Mouse (Mus musculus): ENCODE measurements at regions not wholly inside any gene's neighbourhood (a gene's known extent, or its start where the extent isn't known, plus 50 kb on each side); places are given as distances from the start of the nearest gene placed in this dataset.

GRCm38 (mm10) chr12:28380203-28380602, 172.0 kb downstream of the Dcdc2c start:
- no peak for DNase-seq

DNA sequence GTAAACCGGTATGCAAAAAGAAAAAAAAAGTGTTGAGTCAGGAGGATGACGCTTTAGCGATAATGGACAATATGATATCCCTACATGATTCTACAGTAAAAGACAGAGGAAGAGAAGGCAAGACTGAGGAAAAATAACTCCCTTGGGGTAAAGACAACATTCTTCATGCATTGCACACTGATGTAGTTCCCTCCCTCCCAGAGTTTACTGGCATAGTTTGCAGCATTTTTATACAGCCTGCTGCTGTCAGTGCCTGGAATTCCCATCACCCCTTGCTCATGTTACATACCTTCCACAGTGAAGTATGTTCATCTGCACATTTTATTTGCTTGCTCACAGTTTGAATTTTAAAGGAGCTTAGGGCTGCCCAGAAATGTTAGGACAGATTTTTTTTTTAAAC, 174.2 kb downstream of the Dcdc2c start:
- no peak for DNase-seq

DNA sequence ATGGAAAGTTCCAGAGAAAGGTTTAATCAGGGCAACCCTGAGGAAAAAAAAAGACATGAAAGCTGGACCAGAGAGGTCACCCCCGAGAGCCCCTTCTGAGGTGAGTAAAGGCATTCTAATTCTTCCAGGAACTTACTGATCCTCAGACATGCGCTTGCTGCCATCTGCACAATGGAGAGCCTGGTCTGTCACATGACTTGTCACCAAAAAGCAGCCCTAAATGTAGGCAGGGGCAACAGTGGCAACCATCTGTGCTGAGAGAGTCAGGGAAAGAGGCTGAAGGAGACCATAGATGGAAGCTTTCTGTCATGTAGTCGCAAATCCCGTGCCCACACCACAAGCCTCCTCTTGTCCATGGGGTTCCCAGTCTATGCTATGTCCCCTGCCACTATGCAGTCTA, 174.8 kb downstream of the Dcdc2c start:
- no peak for DNase-seq

DNA sequence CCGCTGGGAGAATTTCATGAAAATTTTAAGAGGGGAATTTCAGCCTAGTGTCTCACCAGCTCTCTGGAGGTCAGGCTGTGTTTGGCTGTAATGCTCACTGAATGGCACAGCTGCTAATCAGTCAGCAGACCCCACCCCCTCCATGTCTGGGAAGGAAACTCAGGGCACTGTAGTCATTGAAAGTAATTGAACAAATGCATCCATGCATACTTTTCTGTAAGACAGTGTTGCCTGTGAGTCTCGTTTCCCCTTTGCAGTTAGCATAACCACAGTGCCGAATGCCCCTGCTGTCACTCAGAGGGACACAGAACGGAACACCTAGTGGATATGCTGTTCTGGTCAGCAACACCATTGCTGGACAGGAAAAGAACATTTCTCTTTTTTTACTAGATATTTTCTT, 175.4 kb downstream of the Dcdc2c start:
- no peak for DNase-seq

DNA sequence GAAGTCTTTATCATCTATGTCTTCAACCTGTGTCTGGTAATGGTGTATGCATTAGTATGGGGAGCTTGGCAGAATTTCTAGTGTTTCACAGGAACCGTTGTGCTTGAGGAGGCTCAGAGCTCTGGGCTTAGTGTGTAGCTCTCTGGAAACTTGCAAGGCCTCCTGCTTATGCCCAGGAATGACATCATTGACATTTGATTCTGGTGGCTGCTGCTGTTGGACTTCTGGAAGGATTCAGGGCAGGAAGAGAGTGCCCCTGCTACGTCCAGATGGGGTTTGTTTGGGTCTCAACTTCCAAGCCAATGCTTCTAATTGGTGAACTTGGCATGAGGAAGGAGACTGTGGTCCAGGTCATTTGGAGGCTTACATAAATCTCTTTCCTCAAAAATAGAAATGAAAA, 186.9 kb downstream of the Dcdc2c start:
- no peak for DNase-seq

GRCm38 (mm10) chr12:28358737-28359333, 193.4 kb downstream of the Dcdc2c start:
- no peak for DNase-seq

GRCm38 (mm10) chr12:28357764-28358163, 194.4 kb downstream of the Dcdc2c start:
- DNase-seq: no peak

DNA sequence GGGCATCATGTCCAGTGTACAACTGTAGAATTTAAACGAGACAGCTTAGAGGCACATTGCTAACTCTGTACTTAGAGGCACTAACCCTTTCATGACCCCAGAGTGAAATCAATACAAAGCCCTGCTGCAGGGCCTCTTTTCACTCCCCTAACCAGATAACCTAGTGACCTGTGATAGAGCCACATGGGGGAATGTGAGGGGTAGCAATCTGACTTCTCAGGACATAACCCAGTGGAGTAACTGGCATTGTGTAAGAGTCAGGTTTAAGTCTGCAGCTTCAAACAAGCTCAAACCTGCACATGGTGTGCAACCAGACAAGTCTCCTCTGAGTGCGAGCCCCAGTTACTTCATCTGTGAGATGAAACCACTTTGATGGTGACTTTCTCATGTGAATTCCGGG, 199.1 kb downstream of the Dcdc2c start:
- no peak for DNase-seq

GRCm38 (mm10) chr12:28352571-28352970, 199.6 kb downstream of the Dcdc2c start:
- no peak for DNase-seq

GRCm38 (mm10) chr12:28342735-28343134, 209.5 kb downstream of the Dcdc2c start:
- DNase-seq: no peak

GRCm38 (mm10) chr12:28332591-28332990, 219.6 kb downstream of the Dcdc2c start:
- DNase-seq: no peak

- DNase-seq: no peak
Observed at GRCm38 (mm10) chr12:28331843-28332242, 220.4 kb downstream of the Dcdc2c start.

GRCm38 (mm10) chr12:28323659-28324058, 228.5 kb downstream of the Dcdc2c start:
- no peak for DNase-seq

DNA sequence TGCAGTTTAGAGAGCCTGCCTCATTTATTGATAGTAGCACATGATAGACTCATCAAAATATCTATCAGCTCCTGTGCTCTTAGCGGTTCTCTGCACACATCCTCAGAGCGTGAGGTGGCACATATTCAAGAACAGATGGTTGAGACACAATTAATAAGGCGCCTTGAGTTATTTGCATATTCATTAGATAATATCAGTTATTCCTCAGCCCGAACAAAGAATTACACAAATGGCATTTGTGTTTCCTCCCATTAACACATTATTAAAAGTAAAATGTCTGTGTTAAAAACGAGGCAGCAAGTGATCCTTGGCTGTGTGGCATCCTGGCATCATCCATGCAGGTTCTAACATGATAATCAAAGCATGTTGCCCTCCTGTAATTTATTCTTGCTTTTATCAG, 243.0 kb downstream of the Dcdc2c start:
- no peak for DNase-seq

DNA sequence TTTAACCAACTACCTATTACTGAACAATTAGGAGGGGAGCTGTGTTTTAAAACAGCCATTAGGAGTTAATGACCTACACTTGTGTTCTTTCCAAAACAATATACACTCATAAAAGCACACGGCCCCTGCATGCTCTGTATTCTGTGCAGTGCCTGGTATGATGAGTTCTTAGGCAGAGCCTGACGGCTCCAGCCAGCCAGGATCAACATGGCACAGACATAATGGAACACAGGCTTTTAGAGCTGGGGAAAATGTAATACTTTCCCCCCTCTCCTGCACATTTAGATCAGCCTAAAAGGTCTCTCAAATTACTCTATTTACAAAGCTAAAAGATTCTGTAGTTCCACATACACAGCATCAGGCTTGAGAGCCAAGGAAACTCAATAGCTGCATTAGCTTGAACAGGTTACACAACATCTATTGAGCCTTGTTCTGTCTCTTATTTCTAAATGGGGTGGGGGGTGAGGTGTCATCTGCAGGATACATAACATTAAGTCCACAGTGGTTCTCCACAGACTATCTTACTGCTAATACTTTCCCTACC, 250.1 kb downstream of the Dcdc2c start:
- no peak for DNase-seq

- no peak for DNase-seq
Observed at GRCm38 (mm10) chr12:28288376-28288896, 263.8 kb downstream of the Dcdc2c start.

DNA sequence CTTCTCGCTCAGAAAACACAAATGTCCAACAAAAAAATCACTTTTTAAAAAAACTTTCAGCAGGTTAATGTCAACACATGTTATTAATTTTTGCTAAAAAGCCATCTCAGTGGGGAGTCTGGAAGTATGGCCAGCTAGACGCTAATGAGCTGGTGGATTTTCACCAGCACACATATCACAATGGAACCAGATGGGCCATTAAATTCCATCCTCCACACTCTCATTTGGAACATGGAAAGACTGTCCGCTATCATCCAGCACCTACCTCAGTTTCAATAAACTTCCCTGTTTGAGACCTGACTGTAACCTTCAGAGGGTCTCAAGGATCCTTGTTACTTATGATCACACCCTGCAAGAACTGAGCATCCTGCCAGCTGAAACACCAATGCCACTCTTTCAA, 296.7 kb downstream of the Dcdc2c start:
- no peak for DNase-seq

DNA sequence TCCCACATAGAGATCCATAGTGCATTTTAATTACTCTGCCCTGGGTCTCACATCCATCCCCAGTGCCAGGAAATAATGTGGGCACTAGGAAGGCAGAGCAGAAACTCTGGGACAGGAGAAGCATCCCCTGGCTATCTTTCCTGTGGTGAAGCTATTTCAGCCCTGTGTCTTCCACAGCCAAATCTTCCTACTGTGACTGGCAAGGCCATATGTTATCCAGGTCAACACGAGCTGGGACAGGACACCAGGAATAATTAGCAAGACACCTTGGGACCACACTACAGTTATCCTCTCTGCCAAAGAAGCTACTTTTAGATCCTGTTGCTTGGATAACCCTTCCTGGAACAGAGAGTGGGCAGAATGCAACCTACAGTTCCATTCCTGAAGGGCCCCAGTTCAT, 301.7 kb downstream of the Dcdc2c start:
- DNase-seq: no peak

DNA sequence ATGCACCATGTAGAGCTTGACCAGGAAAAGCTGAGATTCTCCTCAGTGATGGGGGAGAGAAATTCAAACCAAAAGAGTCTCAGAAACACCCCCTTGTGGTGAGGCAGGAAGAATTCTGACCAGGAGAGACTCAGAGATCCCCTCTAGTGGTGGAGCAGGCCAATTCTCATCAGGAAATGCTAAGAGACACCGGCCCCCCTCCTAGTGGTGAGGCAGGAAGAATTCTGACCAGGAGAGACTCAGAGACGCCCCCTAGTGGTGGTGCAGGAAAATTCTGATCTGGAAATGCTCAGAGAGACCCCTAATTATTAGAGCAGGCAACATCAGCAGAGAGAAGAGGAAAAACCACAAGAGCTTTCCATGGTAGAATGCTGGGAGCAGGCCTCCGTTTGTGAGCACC, 303.4 kb downstream of the Dcdc2c start:
- DNase-seq: peak; percentile 29

- DNase-seq: no peak
Observed at GRCm38 (mm10) chr12:28248287-28248686, 303.9 kb downstream of the Dcdc2c start.

DNA sequence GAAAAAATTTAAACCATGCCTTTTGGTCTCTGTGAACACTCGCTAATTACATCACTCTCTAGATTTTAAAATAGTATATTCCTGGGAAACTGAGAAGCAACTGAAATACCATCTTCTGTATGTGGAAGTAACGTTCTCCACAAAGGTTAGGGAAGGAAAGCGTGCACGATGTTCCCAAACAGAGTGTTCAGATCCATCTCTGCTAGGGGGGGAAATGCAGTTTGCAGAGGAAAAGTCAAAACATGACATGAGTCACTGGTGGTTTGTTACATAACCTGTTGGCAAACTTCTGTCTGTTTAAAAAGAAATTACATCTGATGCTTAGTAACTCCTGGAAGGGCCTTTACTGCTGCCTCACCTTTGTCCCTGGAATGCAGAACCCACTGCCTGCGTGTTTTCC, 314.2 kb downstream of the Dcdc2c start:
- DNase-seq: no peak

DNA sequence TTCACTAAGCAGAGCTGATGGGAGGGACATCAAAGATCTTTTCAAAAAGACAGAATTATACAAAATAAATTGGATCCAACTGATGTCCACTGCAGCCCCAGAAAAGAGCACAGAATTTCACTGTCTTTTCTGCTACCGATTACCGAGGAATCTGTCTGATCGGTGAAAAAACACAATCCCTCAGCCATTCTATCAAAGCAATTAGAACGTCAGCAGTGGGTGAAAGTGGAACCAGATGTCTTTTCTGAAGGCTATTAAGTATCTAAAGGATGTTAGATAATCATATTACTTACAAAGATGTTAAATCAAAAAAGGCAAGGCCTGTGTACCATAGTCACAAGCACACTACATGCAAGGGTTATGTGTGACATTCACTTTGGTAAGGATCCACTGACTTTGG, 315.2 kb downstream of the Dcdc2c start:
- DNase-seq: no peak

- no peak for DNase-seq
Observed at GRCm38 (mm10) chr12:28202847-28203246, 349.4 kb downstream of the Dcdc2c start.

GRCm38 (mm10) chr12:28186695-28187094, 365.5 kb downstream of the Dcdc2c start:
- DNase-seq: no peak

GRCm38 (mm10) chr12:28181265-28181664, 370.9 kb downstream of the Dcdc2c start:
- DNase-seq: no peak
